Mouse (Mus musculus) E14TG2a.4 (cell line): Measurements from ENCODE around the gene Spata13.

Source experiments
- CTCF ChIP-seq: conservative IDR thresholded peaks from 2 replicates; pipeline ENCODE4 v1.5.1; 2014; ENCODE audit warnings: low read length
- NANOG ChIP-seq: IDR thresholded peaks from 2 replicates; pipeline ENCODE4 v1.6.1; 2014; ENCODE audit warnings: borderline replicate concordance, low read length, mixed read lengths
- POU5F1 ChIP-seq: IDR thresholded peaks from 2 replicates; pipeline ENCODE4 v1.6.1; 2014; ENCODE audit warnings: low read length, borderline replicate concordance

GRCm38 (mm10) chr14:60739616-60740015, 105.8 kb downstream of the Spata13 start:
- TF ChIP-seq CTCF (no peak), POU5F1 (no peak), NANOG (no peak)
